Mouse (Mus musculus) MEL (cell line): ENCODE measurements around the gene Tmem150a.

Experiments used
- CHD1 ChIP-seq: IDR thresholded peaks from 2 replicates; pipeline ENCODE4 v1.6.1; 2012; ENCODE audit warnings: low read depth, mild to moderate bottlenecking, inconsistent platforms, low read length, improper control_type of control experiment
- CTCF ChIP-seq, 3 experiments: IDR thresholded peaks in 2 of 3; conservative IDR thresholded peaks in 1 of 3; 2 replicates each; pipeline ENCODE4 v1.5.1; 2011 to 2012; ENCODE audit warnings: low read length in 3 of 3, low read depth in 2 of 3, mild to moderate bottlenecking in 2 of 3, improper control_type of control experiment in 1 of 3, inconsistent platforms in 1 of 3, mixed read lengths in 1 of 3, moderate library complexity in 1 of 3; ENCODE audit not compliant: control insufficient read depth in 1 of 3, insufficient read depth in 1 of 3, poor library complexity in 1 of 3, severe bottlenecking in 1 of 3
- EP300 ChIP-seq, 2 experiments: IDR thresholded peaks; 2 replicates each; pipeline ENCODE4 v1.6.1; 2011; ENCODE audit warnings: improper control_type of control experiment in 2 of 2, low read length in 2 of 2, low read depth in 1 of 2, mild to moderate bottlenecking in 1 of 2
- GATA1 ChIP-seq: IDR thresholded peaks from 2 replicates; pipeline ENCODE4 v1.6.1; 2011; ENCODE audit warnings: low read depth, low read length, improper control_type of control experiment
- KAT2A ChIP-seq: conservative IDR thresholded peaks from 2 replicates; pipeline ENCODE4 v1.6.1; 2012; ENCODE audit warnings: low read depth, low read length, improper control_type of control experiment, inconsistent platforms
- NELFE ChIP-seq: IDR thresholded peaks from 2 replicates; pipeline ENCODE4 v1.6.1; 2011; ENCODE audit warnings: low read depth, low read length, improper control_type of control experiment
- POLR2A ChIP-seq, 2 experiments: IDR thresholded peaks; 2 replicates each; pipeline ENCODE4 v1.6.1; 2011 to 2012; ENCODE audit warnings: low read length in 2 of 2, mild to moderate bottlenecking in 2 of 2, control low read depth in 1 of 2, improper control_type of control experiment in 1 of 2, low read depth in 1 of 2, moderate library complexity in 1 of 2; ENCODE audit not compliant: control insufficient read depth in 1 of 2, insufficient read depth in 1 of 2, poor library complexity in 1 of 2
- USF1 ChIP-seq: IDR thresholded peaks from 2 replicates; pipeline ENCODE4 v1.6.1; 2014; ENCODE audit warnings: low read depth, mild to moderate bottlenecking, inconsistent platforms, low read length, improper control_type of control experiment, moderate library complexity
- ZNF384 ChIP-seq: IDR thresholded peaks from 2 replicates; pipeline ENCODE4 v1.6.1; 2012; ENCODE audit warnings: low read depth, mild to moderate bottlenecking, inconsistent platforms, low read length, improper control_type of control experiment

- TF ChIP-seq NELFE (no peak), CTCF (IDR thresholded peaks at IDR 0.05 in 2 of 3, conservative IDR thresholded peaks at IDR 0.05 in 1 of 3; ENCODE audit: control insufficient read depth in 1 of 3, insufficient read depth in 1 of 3, low read depth in 2 of 3, low read length in 3 of 3, poor library complexity in 1 of 3, severe bottlenecking in 1 of 3) (no peak), EP300 (IDR thresholded peaks at IDR 0.05; ENCODE audit: low read depth in 1 of 2, low read length in 2 of 2) (no peak), POLR2A (IDR thresholded peaks at IDR 0.05; ENCODE audit: control insufficient read depth in 1 of 2, insufficient read depth in 1 of 2, low read depth in 1 of 2, low read length in 2 of 2, poor library complexity in 1 of 2) (no peak), KAT2A (no peak), CHD1 (no peak), ZNF384 (no peak), USF1 (no peak), GATA1 (no peak)
Measured at GRCm38 (mm10) chr6:72322936-72323335, 32.3 kb upstream of the Tmem150a start.
